Mouse (Mus musculus) G1E (cell line): Measurements from ENCODE around the gene Mindy2.

Experiments
- CTCF ChIP-seq: IDR thresholded peaks from 2 replicates; pipeline ENCODE4 v1.5.1; 2012; ENCODE audit warnings: low read depth, low read length, inconsistent platforms, mixed read lengths
- GATA2 ChIP-seq: IDR thresholded peaks from 2 replicates; pipeline ENCODE4 v1.6.1; 2012; ENCODE audit warnings: low read depth, low read length, inconsistent platforms, borderline replicate concordance
- POLR2AphosphoS5 ChIP-seq: IDR thresholded peaks from 2 replicates; pipeline ENCODE4 v1.6.1; 2012; ENCODE audit warnings: low read depth, low read length, inconsistent platforms; ENCODE audit not compliant: insufficient replicate concordance
- TAL1 ChIP-seq: conservative IDR thresholded peaks from 2 replicates; pipeline ENCODE4 v1.6.1; 2012; ENCODE audit warnings: low read depth, low read length, inconsistent platforms, mixed read lengths

- TF ChIP-seq CTCF (no peak), TAL1 (no peak), GATA2 (no peak), POLR2AphosphoS5 (no peak)
These were observed 12.2 kb upstream of the Mindy2 start for GRCm38 (mm10) chr9:70669197-70669596.
